Mouse (Mus musculus): Measurements from ENCODE around the gene Gm5935. TPM values are rescaled to one million over a fixed set of nuclear protein-coding genes. Genes with fewer than 3 reads are reported as not detected.
"Not testable (repeated sequence)": the region's sequence is repeated elsewhere in the genome, so short reads cannot be mapped to it uniquely, and the experiment has no call there.

Gene Gm5935
- polyA plus RNA-seq (2015; fragmentation: Nextera tagmentation; extraction: Ambion mirVana): not detected in 2 replicates

DNA sequence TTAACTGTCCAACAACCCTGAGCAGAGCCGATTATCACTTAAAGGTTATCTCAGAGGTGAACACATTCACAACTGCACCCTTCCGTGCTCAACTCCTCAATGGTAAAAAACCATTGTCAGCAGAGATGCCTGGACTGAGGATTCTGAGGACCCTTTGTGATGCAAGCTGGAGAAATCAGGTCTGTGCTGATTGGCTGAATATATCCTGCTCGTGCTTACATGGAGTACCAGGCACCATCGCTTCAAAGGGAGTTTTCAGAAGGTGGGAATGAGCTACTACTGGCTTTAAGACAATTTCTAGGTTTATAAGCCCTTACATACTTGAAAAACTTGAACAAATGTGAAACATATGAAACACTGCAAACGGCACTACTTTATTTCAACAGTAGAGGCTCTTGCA lies at the start of gene Gm5935:
Gm5935 (minus strand) TSS at position 101 of the 400 bp plus-strand sequence.
- ATAC-seq; H3K27ac ChIP-seq (ENCODE audit: low read length); H3K9me3 ChIP-seq (replicated peaks; ENCODE audit: control insufficient read depth, low read length, poor library complexity, severe bottlenecking); H3K9ac ChIP-seq (ENCODE audit: low read depth, low read length); H3K4me3 ChIP-seq (ENCODE audit: low read depth, low read length); H3K27me3 ChIP-seq (ENCODE audit: control insufficient read depth, insufficient read depth, low read depth, low read length); H3K4me2 ChIP-seq (ENCODE audit: low read length); H3K36me3 ChIP-seq (ENCODE audit: control insufficient read depth, insufficient read depth, low read length); H3K4me1 ChIP-seq (ENCODE audit: control insufficient read depth, insufficient read depth, low read length): not testable (repeated sequence)
- 76% methylated on average over 5 of the region's 5 CpGs for WGBS

Other genes starting within 250 kb of the Gm5935 start
- gene Gm4297, start 200.3 kb downstream of the Gm5935 start, polyA plus RNA-seq (2015; fragmentation: Nextera tagmentation; extraction: Ambion mirVana): not detected in 2 replicates

Measured in midbrain, embryonic 16.5 days (tissue).